Mouse (Mus musculus): ENCODE results near the gene Sik2.

DNA sequence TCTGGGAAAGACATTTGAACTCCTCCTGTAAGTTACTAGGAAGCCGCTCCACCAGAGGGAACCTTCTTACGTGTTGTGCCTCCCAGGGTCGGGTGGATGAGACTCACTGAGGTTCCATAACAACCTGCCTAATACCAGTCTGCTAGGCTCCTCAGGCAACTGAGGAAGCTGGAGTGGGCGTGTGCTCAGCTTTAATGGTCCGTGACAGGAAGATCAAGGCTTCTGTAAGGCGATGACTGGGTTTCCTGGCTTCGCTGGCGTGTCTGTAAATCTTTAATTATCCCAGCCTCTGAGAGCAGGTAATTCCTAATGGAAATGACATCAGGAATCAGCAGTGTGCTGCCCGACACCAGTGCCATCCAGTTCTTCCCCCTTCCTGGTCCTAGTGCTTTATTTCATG is 163.3 kb downstream of the Sik2 start:
- no peak for TF ChIP-seq CTCF (IDR thresholded peaks at IDR 0.05; ENCODE audit: low read depth, low read length)
- TF ChIP-seq POLR2A (IDR thresholded peaks at IDR 0.05; ENCODE audit: insufficient read depth, low read length): no peak
- no peak for TF ChIP-seq EP300 (IDR thresholded peaks at IDR 0.05; ENCODE audit: insufficient read depth, low read depth, low read length)

Measured in ES-Bruce4 (cell line).